Mouse (Mus musculus) mature B cell (primary cell): ENCODE data around the gene Pex13.
"Not testable (repeated sequence)": the region's sequence is repeated elsewhere in the genome, so short reads cannot be mapped to it uniquely, and the experiment has no call there.

Experiments used
- in situ Hi-C: fragments of 300-500 bp; cut with MboI; formaldehyde crosslinking; loops from 2 replicates; pipeline ENCODE4 v1.14.3; 2019

Pex13 gene

GRCm38 (mm10) chr11:23647835-23648234, 17.9 kb downstream of the Pex13 start:
- in situ Hi-C loops: no loop called here

GRCm38 (mm10) chr11:23647431-23647830, 18.3 kb downstream of the Pex13 start:
- in situ Hi-C loops: no loop called here

DNA sequence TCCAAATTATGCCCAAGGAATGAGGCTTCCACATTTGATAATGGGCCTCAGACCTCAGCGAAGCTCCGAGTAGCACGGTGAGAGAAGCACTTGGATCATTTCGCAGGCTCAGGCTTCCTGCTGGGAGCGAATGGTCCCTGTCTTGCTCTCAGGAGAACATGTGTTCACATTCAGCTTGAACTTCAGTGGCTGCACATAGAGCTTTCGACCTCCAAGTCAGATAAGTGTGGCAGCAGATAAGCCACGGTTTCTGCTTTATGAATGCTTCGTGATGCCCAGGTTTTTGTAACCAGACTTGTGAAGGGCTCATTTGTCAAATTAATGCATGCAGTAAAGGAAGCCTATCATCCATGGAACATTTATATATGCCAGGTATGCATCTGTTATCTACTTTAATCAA, 31.2 kb downstream of the Pex13 start:
- in situ Hi-C loops: no loop called here

GRCm38 (mm10) chr11:23633879-23634215, 31.9 kb downstream of the Pex13 start:
- in situ Hi-C loops: no loop called here

GRCm38 (mm10) chr11:23632945-23633878, 32.5 kb downstream of the Pex13 start, which contains the start of gene 0610010F05Rik:
Gene 0610010F05Rik (minus strand): TSS chr11:23633639.
- in situ Hi-C loops: no loop called here

GRCm38 (mm10) chr11:23630664-23631063, 35.1 kb downstream of the Pex13 start:
- in situ Hi-C loops: no loop called here

DNA sequence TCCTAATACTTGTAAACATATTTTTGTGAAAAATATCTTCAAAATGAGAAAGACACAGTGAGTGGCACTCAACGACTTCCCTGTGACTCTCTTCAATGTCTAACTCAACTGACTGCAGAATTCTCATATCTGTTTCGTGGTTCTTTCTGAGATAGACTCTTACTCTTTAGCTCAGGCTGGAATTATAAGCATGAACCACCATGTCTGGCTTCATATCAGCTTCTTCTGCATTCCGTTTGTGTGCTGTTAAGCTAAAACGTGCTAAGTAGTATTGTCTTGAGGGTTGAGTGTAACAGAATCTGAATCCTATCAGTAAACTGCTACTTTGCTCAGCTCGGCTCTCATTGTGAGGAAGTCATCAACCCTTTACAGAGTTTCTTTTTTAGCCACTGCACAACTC, 46.8 kb downstream of the Pex13 start:
- in situ Hi-C loops: no loop called here

DNA sequence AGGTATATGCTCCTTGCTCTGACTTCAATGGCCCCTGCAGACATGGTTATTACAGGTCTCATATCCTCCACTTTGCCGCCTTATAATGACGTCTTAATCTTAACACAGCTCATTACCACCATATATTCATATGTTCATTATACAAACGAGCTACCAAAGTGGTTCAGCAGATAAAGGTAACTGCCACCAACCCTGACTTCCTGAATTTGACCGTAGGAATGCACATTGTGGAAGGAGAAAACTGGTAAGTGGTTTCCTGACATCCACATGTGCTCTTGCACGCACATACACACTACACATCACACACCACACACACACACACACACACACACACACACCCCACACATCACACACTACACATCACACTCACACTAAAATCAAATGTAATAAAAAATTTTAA, 51.2 kb downstream of the Pex13 start:
- in situ Hi-C loops: no loop called here

DNA sequence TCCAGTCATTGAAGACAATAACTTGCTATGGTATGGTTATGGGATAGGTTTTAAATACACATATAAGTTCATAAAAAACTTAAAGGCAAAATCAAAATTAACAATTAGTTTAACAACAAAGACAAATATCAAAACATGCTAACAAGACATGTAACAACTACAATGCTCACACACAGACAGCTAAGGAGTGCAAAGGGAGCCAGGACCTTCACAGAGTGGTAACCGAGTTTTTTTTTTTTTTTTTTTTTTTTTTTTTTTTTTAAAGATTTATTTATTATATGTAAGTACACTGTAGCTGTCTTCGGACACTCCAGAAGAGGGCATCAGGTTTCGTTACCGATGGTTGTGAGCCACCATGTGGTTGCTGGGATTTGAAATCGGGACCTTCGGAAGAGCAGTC, 58.5 kb downstream of the Pex13 start:
- in situ Hi-C loops: not testable (repeated sequence)
